Mouse (Mus musculus) neural tube, embryonic 14.5 days (tissue): ENCODE data around the gene Cacna2d1. TPM values are rescaled to one million over a fixed set of nuclear protein-coding genes. Genes with fewer than 3 reads are reported as not detected.

ENCODE experiments used
- ATAC-seq: fragments of 200-750 bp; cut with Nextera tagmentation; 2 replicates; pipeline ENCODE4 v1.8.0; 2017; ENCODE audit warnings: low read depth, mild to moderate bottlenecking, moderate TSS enrichment, moderate library complexity
- H3K27ac ChIP-seq: fragments of 300-500 bp; sonication (generic); 2 replicates; pipeline ENCODE4 v1.5.1; 2014; ENCODE audit warnings: low read depth, mild to moderate bottlenecking, control low read depth, low read length, moderate library complexity, mixed read lengths
- H3K27me3 ChIP-seq: fragments of 300-500 bp; sonication (generic); 2 replicates; pipeline ENCODE4 v1.6.1; 2014; ENCODE audit warnings: low read length; ENCODE audit not compliant: control insufficient read depth, insufficient read depth
- H3K36me3 ChIP-seq: fragments of 300-500 bp; sonication (generic); 2 replicates; pipeline ENCODE4 v1.6.1; 2014; ENCODE audit warnings: low read length, mixed read lengths; ENCODE audit not compliant: control insufficient read depth, insufficient read depth
- H3K4me1 ChIP-seq: fragments of 300-500 bp; sonication (generic); 2 replicates; pipeline ENCODE4 v1.6.1; 2014; ENCODE audit warnings: low read length; ENCODE audit not compliant: control insufficient read depth, insufficient read depth
- H3K4me2 ChIP-seq: fragments of 300-500 bp; sonication (generic); 2 replicates; pipeline ENCODE4 v1.6.1; 2014; ENCODE audit warnings: mild to moderate bottlenecking, low read depth, low read length, control low read depth
- H3K4me3 ChIP-seq: fragments of 300-500 bp; sonication (generic); 2 replicates; pipeline ENCODE4 v1.5.1; 2014; ENCODE audit warnings: low read depth, low read length, control low read depth, mixed read lengths
- H3K9ac ChIP-seq: fragments of 300-500 bp; sonication (generic); replicated peaks from 2 replicates; pipeline ENCODE4 v1.6.1; 2014; ENCODE audit warnings: low read depth, mild to moderate bottlenecking, control low read depth, low read length, mixed read lengths
- H3K9me3 ChIP-seq: fragments of 300-500 bp; sonication (generic); 2 replicates; pipeline ENCODE4 v1.6.1; 2016; ENCODE audit warnings: low read length; ENCODE audit not compliant: control insufficient read depth
- WGBS: fragments of 180-500 bp; shearing (Covaris S2); extraction: QIAGEN DNeasy Blood & Tissue Kit; methylation state at CpG from one replicate; pipeline ENCODE4 v1.1.7; 2014; 5-methylcytosine and 5-hydroxymethylcytosine counted together
- polyA plus RNA-seq: library from polyadenylated mRNA; unstranded; fragments of >200 nt; fragmentation: Nextera tagmentation; extraction: Ambion mirVana; gene quantifications from 2 replicates; pipeline ENCODE4 v1.2.1, GENCODE M21; 2014

Gene Cacna2d1
- polyA plus RNA-seq, 1 experiment from 2014 or later: 59.1 TPM

DNA sequence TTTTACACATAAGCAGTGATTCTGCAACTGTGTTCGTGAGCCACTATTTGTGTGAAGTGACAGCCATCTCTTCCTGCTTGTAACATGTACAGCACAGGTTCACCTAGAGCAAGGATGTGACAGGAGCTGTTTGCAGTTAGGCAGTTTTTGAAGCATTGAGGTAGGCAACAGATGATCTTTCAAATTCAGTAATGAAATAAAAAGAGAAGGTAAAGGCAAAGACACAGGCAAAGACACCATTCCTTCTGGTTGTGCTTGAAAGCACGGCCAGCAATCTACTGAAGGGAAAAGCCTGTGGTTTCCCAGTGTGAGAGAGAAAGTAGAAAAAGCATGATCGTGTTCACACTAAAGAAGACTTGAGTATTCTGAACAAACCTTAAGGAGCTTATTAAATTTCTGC, 201.5 kb downstream of the Cacna2d1 start:
- Histone ChIP-seq H3K27ac (no peak overlapping the region), H3K4me3 (no peak overlapping the region), H3K4me1 (no peaks in the 10 kb centered on the region), H3K27me3 (no peaks in the 10 kb centered on the region), H3K36me3 (no peaks in the 10 kb centered on the region), H3K9ac (no peak overlapping the region), H3K4me2 (no peak overlapping the region), H3K9me3 (no peaks in the 10 kb centered on the region)
- WGBS: 83% methylated on average over 3 of the region's 3 CpGs
- no peak for ATAC-seq

- no peaks in the 10 kb centered on the region for H3K36me3 ChIP-seq
- no peak overlapping the region for H3K4me2 ChIP-seq
- no peaks in the 10 kb centered on the region for H3K4me1 ChIP-seq
- 68% methylated on average over 2 of the region's 2 CpGs for WGBS
- H3K27ac ChIP-seq: no peak overlapping the region
- H3K27me3 ChIP-seq: no peaks in the 10 kb centered on the region
- no peak overlapping the region for H3K4me3 ChIP-seq
- H3K9ac ChIP-seq: no peak overlapping the region
- H3K9me3 ChIP-seq: no peaks in the 10 kb centered on the region
- ATAC-seq: no peak
These were observed 202.3 kb downstream of the Cacna2d1 start for GRCm38 (mm10) chr5:16136839-16137238.

DNA sequence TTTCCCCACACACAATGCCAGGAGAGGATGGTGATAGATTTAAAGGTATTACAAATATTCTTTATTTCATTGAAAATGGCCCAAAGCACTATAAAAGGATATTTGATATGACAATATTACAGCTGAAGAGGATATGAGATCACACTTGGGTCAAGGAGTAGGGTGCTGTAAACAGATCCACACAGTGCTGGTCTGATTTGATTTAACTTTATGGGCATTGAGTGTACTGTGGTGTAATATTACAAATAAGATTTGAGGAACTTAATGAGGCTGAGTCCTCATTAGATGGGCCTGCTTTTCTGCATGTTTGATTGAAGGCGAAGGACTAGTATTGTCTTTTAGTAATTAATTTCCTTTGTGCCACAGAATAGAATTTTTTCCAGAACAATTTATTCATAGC, 212.1 kb downstream of the Cacna2d1 start:
- peak; percentile 60; the same call in 1 of the 2 replicates for ATAC-seq
- Histone ChIP-seq H3K27me3 (no peaks in the 10 kb centered on the region), H3K27ac (no peak overlapping the region), H3K9ac (no peak overlapping the region), H3K4me2 (no peak overlapping the region), H3K36me3 (no peaks in the 10 kb centered on the region), H3K9me3 (no peaks in the 10 kb centered on the region), H3K4me1 (no peaks in the 10 kb centered on the region), H3K4me3 (no peak overlapping the region)
- WGBS: 70% methylated on average over 1 of the region's 1 CpGs

DNA sequence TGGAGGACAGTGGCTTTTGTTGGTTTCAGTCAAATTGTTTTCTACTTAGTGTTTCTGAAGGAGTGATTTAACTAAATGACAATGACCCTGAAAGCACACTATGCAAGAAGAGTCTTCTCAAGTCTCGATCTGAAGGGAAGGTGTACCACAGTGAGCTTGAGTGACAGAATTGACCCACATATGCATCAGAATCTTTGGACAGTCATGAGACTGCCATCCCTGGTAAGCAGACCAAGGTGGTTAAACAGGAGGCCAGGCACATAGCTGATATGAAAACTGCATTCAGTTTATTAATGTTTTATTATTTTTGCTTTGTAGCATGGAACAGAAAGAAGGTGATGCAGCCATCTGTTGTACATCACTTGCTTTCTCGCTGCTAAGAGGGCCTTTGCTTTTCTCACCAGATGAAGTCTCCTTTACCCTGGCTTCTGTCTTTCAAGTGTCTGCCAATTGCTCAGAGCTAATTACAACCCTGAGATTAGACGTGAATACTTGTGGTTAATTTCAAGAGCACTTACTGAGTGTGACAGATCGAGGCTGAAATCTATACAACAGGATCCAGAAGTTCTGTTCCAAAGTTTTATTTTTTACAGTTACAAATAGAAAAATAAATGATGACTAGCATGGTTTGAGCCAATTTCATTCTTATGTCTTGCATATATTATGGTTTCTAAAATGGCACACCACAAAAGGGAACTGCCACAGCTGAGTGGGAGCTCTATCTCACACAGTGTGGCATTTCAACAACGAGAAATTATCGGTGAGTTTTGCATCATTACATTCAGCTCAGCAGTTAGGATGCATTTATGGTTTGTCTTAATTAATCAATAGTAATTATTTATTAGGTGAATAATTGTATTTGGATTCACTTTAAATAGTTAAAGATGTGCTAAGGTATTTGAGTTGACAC, 221.1 kb downstream of the Cacna2d1 start:
- ATAC-seq: no peak
- 70% methylated on average over 6 of the region's 6 CpGs for WGBS
- H3K27ac ChIP-seq: no peak overlapping the region
- H3K4me2 ChIP-seq: no peak overlapping the region
- H3K27me3 ChIP-seq: no peaks in the 10 kb centered on the region
- no peaks in the 10 kb centered on the region for H3K9me3 ChIP-seq
- H3K36me3 ChIP-seq: no peaks in the 10 kb centered on the region
- no peaks in the 10 kb centered on the region for H3K4me1 ChIP-seq
- no peak overlapping the region for H3K9ac ChIP-seq
- H3K4me3 ChIP-seq: no peak overlapping the region

- Histone ChIP-seq H3K4me2 (no peak overlapping the region), H3K4me3 (no peak overlapping the region), H3K27me3 (no peaks in the 10 kb centered on the region), H3K9ac (no peak overlapping the region), H3K36me3 (no peaks in the 10 kb centered on the region), H3K27ac (no peak overlapping the region), H3K9me3 (no peaks in the 10 kb centered on the region), H3K4me1 (no peaks in the 10 kb centered on the region)
- no peak for ATAC-seq
These were observed 228.8 kb downstream of the Cacna2d1 start for GRCm38 (mm10) chr5:16163270-16163669.

DNA sequence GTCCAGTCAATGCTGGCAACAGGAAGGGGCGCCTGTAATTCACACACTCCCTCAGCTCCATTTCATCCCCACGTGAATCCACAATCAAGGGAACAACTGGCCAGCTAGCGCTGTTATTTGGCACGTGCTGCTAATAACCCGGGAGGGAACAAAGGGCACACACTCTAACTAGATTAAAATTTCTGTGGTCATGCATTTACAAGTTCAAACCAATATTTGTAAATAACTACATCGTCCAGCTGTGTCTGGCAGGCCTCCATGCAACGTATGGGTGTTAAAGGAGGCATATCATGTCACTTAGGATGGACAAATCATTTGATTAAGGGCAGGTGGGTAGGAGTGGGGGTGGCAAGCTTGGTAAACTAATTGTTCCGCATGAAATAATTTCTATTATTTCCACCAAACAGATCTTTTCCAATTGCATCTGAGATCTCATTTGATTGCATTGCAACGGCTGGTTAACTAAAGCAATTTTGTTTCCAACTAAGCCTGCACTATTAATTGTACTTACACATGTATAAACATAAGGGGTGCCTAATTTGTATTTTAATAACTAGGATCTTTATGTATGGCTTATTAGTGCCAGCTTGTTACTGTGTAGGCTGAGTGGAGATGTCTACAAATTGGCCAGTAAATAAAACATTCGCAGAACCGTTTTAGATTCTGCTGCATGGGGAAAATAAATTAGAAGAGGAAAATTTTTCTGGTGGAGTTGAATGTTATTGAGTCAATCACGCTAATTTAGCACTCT, 231.8 kb downstream of the Cacna2d1 start:
- Histone ChIP-seq H3K4me1 (no peaks in the 10 kb centered on the region), H3K4me2 (no peak overlapping the region), H3K9ac (no peak overlapping the region), H3K9me3 (no peaks in the 10 kb centered on the region), H3K27me3 (no peaks in the 10 kb centered on the region), H3K36me3 (no peaks in the 10 kb centered on the region), H3K27ac (no peak overlapping the region), H3K4me3 (no peak overlapping the region)
- peak; percentile 89 for ATAC-seq
- 36% methylated on average over 12 of the region's 12 CpGs for WGBS

DNA sequence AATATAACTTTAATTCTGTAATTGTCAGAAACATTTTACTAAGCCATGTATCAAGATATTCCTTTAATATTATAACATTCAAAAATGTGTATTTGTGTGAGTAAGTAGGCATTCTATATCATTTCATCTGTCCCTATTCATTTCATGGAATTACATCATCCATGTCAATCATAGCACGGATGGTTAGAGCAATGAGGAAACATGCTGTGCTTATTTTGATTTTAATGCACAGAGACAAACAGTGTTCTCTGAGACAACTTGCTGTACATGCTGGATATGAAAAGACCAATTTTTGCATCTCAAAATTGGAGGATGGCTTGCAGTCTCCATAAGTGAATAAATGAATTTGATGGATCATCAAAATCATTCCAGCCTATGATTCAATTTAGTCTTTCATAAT, 232.4 kb downstream of the Cacna2d1 start:
- ATAC-seq: 0 out of 2 replicates have a peak, but pooled peaks have one; percentile 41
- no peaks in the 10 kb centered on the region for H3K4me1 ChIP-seq
- no peaks in the 10 kb centered on the region for H3K9me3 ChIP-seq
- no peaks in the 10 kb centered on the region for H3K27me3 ChIP-seq
- no peak overlapping the region for H3K9ac ChIP-seq
- H3K4me3 ChIP-seq: no peak overlapping the region
- no peaks in the 10 kb centered on the region for H3K36me3 ChIP-seq
- no peak overlapping the region for H3K27ac ChIP-seq
- 50% methylated on average over 1 of the region's 1 CpGs for WGBS
- H3K4me2 ChIP-seq: no peak overlapping the region

- Histone ChIP-seq H3K4me1 (no peaks in the 10 kb centered on the region), H3K27me3 (no peaks in the 10 kb centered on the region), H3K36me3 (no peaks in the 10 kb centered on the region), H3K4me3 (no peak overlapping the region), H3K9me3 (no peaks in the 10 kb centered on the region), H3K4me2 (no peak overlapping the region), H3K27ac (no peak overlapping the region), H3K9ac (no peak overlapping the region)
- ATAC-seq: no peak
- WGBS: 76% methylated on average over 7 of the region's 7 CpGs
These were observed 246.6 kb downstream of the Cacna2d1 start for GRCm38 (mm10) chr5:16181041-16181440.

- Histone ChIP-seq H3K9me3 (no peaks in the 10 kb centered on the region), H3K27me3 (no peaks in the 10 kb centered on the region)
These were observed 249.6 kb downstream of the Cacna2d1 start for GRCm38 (mm10) chr5:16184064-16184463.

More at GRCm38 (mm10) chr5:16184064-16184463, 249.6 kb downstream of the Cacna2d1 start:
- Histone ChIP-seq H3K4me3 (no peak overlapping the region), H3K4me1 (no peaks in the 10 kb centered on the region), H3K27ac (no peak overlapping the region), H3K4me2 (no peak overlapping the region), H3K9ac (no peak overlapping the region), H3K36me3 (no peaks in the 10 kb centered on the region)
- ATAC-seq: no peak
- 88% methylated on average over 1 of the region's 1 CpGs for WGBS
